Mouse (Mus musculus) activated CD4-positive, CD25-positive, alpha-beta regulatory T cell (primary cell): ENCODE data around the gene Krt16. TPM values are rescaled to one million over a fixed set of nuclear protein-coding genes. Genes with fewer than 3 reads are reported as not detected.

Experiments
- polyA plus RNA-seq, 2 experiments: library from polyadenylated mRNA; unstranded; fragments of 100-300 nt; shearing (Covaris generic); gene quantifications; one replicate each; pipeline ENCODE4 v1.2.1; 2017

Krt16 gene
- polyA plus RNA-seq, result under 1 TPM in 1 of 2 experiments, not detected in 1; 0.27 TPM

GRCm38 (mm10) chr11:100248852-100249465 lies at the start of gene Krt16:
Gene Krt16, minus strand, starts transcription at chr11:100248902.

GRCm38 (mm10) chr11:100269821-100270332 lies 21.2 kb upstream of the Krt16 start, which contains the start of gene Krt42:
Gene Krt42, minus strand, starts transcription at chr11:100269871.

GRCm38 (mm10) chr11:100260514-100261234 lies 12.0 kb upstream of the Krt16 start, which contains the start of gene Krt17:
Gene Krt17, minus strand, starts transcription at chr11:100261029.

GRCm38 (mm10) chr11:100207498-100207897 lies 41.2 kb downstream of the Krt16 start, which contains the start of gene Krt14:
Gene Krt14, minus strand, starts transcription at chr11:100207548.

Other genes with a start within 250 kb of the Krt16 start
- under 1 TPM in 1 of 2 experiments, not detected in 1; 0.23 TPM for gene Krt33a, start 232.7 kb downstream of the Krt16 start, polyA plus RNA-seq
- gene Krt33b, start 219.0 kb downstream of the Krt16 start, polyA plus RNA-seq, result not detected
- gene Krt34, start 207.3 kb downstream of the Krt16 start, polyA plus RNA-seq, result not detected
- under 1 TPM in 1 of 2 experiments, not detected in 1; 0.15 TPM for gene Krt31, start 198.4 kb downstream of the Krt16 start, polyA plus RNA-seq
- not detected for gene Krt32, start 160.7 kb downstream of the Krt16 start, polyA plus RNA-seq
- gene Krt35, start 152.7 kb downstream of the Krt16 start, polyA plus RNA-seq, result not detected
- not detected for gene Krt36, start 143.3 kb downstream of the Krt16 start, polyA plus RNA-seq
- gene Krt13, start 127.3 kb downstream of the Krt16 start, polyA plus RNA-seq, result not detected
- gene Krt15, start 113.0 kb downstream of the Krt16 start, polyA plus RNA-seq, result not detected
- under 1 TPM in 1 of 2 experiments, not detected in 1; 0.28 TPM for gene Krt19, start 100.2 kb downstream of the Krt16 start, polyA plus RNA-seq
- under 1 TPM in 1 of 2 experiments, not detected in 1; 0.06 TPM for gene Krt9, start 55.7 kb downstream of the Krt16 start, polyA plus RNA-seq
- under 1 TPM in 1 of 2 experiments, not detected in 1; 0.15 TPM for gene Krt14, start 41.4 kb downstream of the Krt16 start, polyA plus RNA-seq
- under 1 TPM in 1 of 2 experiments, not detected in 1; 0.31 TPM for gene Krt17, start 12.1 kb upstream of the Krt16 start, polyA plus RNA-seq
- gene Krt42, start 21.0 kb upstream of the Krt16 start, polyA plus RNA-seq, result not detected
- gene Eif1, start 71.0 kb upstream of the Krt16 start, polyA plus RNA-seq, result 1,000 to 10,000 TPM; 1,912 to 1,976 TPM
- gene Gast, start 85.5 kb upstream of the Krt16 start, polyA plus RNA-seq, result not detected
- 1 to 10 TPM in 1 of 2 experiments, under 1 TPM in 1; 0.79 to 1.9 TPM for gene Hap1, start 107.2 kb upstream of the Krt16 start, polyA plus RNA-seq
- 1 to 10 TPM; 2.8 to 10.0 TPM for gene Jup, start 148.9 kb upstream of the Krt16 start, polyA plus RNA-seq
- gene P3h4, start 165.9 kb upstream of the Krt16 start, polyA plus RNA-seq, result not detected
- under 1 TPM; 0.12 to 0.48 TPM for gene Fkbp10, start 166.8 kb upstream of the Krt16 start, polyA plus RNA-seq
- 100 to 1,000 TPM; 134 to 173 TPM for gene Nt5c3b, start 192.9 kb upstream of the Krt16 start, polyA plus RNA-seq
- under 1 TPM; 0.33 to 0.48 TPM for gene Klhl10, start 193.0 kb upstream of the Krt16 start, polyA plus RNA-seq
- 1 to 10 TPM; 2.4 to 4.5 TPM for gene Klhl11, start 223.8 kb upstream of the Krt16 start, polyA plus RNA-seq